Mouse (Mus musculus) sigmoid colon, adult 10 weeks (tissue): ENCODE data around the gene S100b. TPM values are rescaled to one million over a fixed set of nuclear protein-coding genes. Genes with fewer than 3 reads are reported as not detected.

Source experiments
- polyA plus RNA-seq: library from polyadenylated mRNA; stranded (reverse); fragments of 350-450 nt; fragmentation: Illumina TruSeq; extraction: RNeasy Lipid Tissue Mini Kit (QIAGEN cat#74804); gene quantifications from one replicate; pipeline ENCODE4 v1.2.3, GENCODE M21; 2014; ENCODE audit warnings: low read depth, low replicate concordance

Gene S100b
- 0.60 TPM for polyA plus RNA-seq

GRCm38 (mm10) chr10:76253536-76253935 is at the start of gene S100b:
Gene S100b (plus strand): TSS chr10:76253853.

DNA sequence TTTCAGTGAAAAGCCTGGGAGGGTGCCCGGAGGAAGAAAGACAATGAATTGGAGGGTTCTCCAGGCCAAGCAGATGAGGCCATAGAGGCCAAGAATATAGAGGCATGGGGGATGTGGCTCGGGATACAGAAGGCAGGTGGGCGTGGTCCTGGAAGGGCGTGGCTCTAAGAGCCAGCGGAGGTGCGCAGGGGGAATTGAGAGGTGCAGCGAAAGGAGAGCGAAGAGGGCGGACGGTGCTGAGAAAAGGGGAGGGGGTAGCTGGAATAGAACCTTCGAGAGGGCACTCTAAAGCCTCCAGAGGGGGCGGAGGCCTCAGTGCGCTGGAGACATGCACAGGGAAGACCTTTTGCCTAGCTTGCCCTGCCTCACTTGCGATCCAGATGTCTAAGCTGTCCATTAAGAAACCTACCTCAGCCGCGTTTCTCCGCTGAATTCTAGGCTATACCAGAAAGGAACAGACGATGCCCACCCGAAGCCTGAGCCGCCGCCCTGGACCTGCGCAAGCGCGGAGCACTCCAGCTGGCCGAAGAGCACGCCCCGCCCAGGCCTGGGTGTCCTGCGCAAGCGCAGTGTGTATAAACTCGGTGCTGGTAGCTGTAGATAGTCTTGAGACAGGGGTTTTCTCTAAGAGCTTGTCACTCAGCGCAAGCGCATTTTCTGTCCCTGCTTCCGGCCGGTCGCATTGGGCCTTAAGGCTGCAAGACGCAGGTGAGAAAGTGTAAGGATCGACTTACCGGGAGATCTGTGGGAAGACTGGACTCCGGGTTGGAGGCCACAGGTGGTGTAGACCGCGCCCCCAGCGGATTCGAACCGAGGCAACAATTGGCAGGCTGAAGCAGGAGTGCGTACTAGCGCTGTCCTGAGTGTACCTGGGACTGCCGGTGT is 16.1 kb upstream of the S100b start, which contains the start of gene Prmt2:
Gene Prmt2 (minus strand): TSS at position 525 of the 885 bp plus-strand sequence.

Other genes with a start within 250 kb of the S100b start
- gene Zfp280b, start 221.2 kb upstream of the S100b start, polyA plus RNA-seq, result 12.6 TPM
- 0.22 TPM for gene Slc5a4b, start 142.9 kb upstream of the S100b start, polyA plus RNA-seq
- not detected for gene Slc5a4a, start 106.4 kb upstream of the S100b start, polyA plus RNA-seq
- 2.3 TPM for gene Prmt2, start 16.0 kb upstream of the S100b start, polyA plus RNA-seq
- 25.6 TPM for gene Dip2a, start 91.4 kb downstream of the S100b start, polyA plus RNA-seq
- not detected for gene AC141477.1, start 186.6 kb downstream of the S100b start, polyA plus RNA-seq
- 13.2 TPM for gene Pcnt, start 188.9 kb downstream of the S100b start, polyA plus RNA-seq
- gene 2610028H24Rik, start 195.2 kb downstream of the S100b start, polyA plus RNA-seq, result not detected
- 11.0 TPM for gene Mcm3ap, start 215.1 kb downstream of the S100b start, polyA plus RNA-seq
- gene Ybey, start 215.3 kb downstream of the S100b start, polyA plus RNA-seq, result 1.8 TPM